Comparison of ENCODE assay signal across 7 mouse cellular contexts in genomic region chr5:114638769-114639644, GRCm38 (mm10). TPM values are rescaled to one million over a fixed set of nuclear protein-coding genes. Genes with fewer than 3 reads are reported as not detected.
A peak's percentile ranks its signal among the peaks of the same experiment; 100 is the strongest.
DNase-seq lines count a peak whose midpoint lies in the region; ATAC-seq lines count a peak whose summit lies in the region.

No protein-coding gene starts in this region.

- peaks cover 54% of the 10 kb centered on the region for H3K27me3 ChIP-seq in embryonic facial prominence, embryonic 10.5 days (replicated peaks; ENCODE audit: low read depth, poor library complexity, severe bottlenecking)
- H3K27me3 ChIP-seq in midbrain, embryonic 12.5 days, result peaks cover 58% of the 10 kb centered on the region

- 0 out of 2 replicates have a peak, but pooled peaks have one; percentile 60 for ATAC-seq in midbrain, embryonic 12.5 days (ENCODE audit: low FRiP score, low read depth)

- no peaks in the 10 kb centered on the region for H3K9me3 ChIP-seq in embryonic facial prominence, embryonic 10.5 days
- no peaks in the 10 kb centered on the region for H3K9me3 ChIP-seq in midbrain, embryonic 12.5 days

- H3K4me3 ChIP-seq in embryonic facial prominence, embryonic 10.5 days, result peak overlapping the region; percentile 35
- H3K4me3 ChIP-seq in midbrain, embryonic 12.5 days, result no peak overlapping the region

- H3K9ac ChIP-seq in midbrain, embryonic 12.5 days (replicated peaks), result 0 out of 2 replicates have a peak overlapping the region, but pooled peaks have one; percentile 28

- intact Hi-C loops in left cerebral cortex, postnatal 4 days (cut with DNase I), result no loop called here

- H3K27ac ChIP-seq in embryonic facial prominence, embryonic 10.5 days (replicated peaks), result no peak overlapping the region
- no peak overlapping the region for H3K27ac ChIP-seq in midbrain, embryonic 12.5 days (replicated peaks)

- peak overlapping the region; percentile 43 for H3K4me2 ChIP-seq in midbrain, embryonic 12.5 days (replicated peaks)

- no peaks in the 10 kb centered on the region for H3K36me3 ChIP-seq in embryonic facial prominence, embryonic 10.5 days (replicated peaks)
- H3K36me3 ChIP-seq in midbrain, embryonic 12.5 days, result no peaks in the 10 kb centered on the region

- H3K4me1 ChIP-seq in embryonic facial prominence, embryonic 10.5 days, result peaks cover 17% of the 10 kb centered on the region
- H3K4me1 ChIP-seq in midbrain, embryonic 12.5 days, result peaks cover 6% of the 10 kb centered on the region

- WGBS in embryonic facial prominence, embryonic 10.5 days, result 14% methylated on average over 22 of the region's 22 CpGs
- WGBS in midbrain, embryonic 12.5 days, result 16% methylated on average over 22 of the region's 22 CpGs

- peak; percentile 76 for DNase-seq in adrenal gland, adult 8-10 months
- peak; percentile 90 for DNase-seq in embryonic facial prominence, embryonic 10.5 days (ENCODE audit: low spot score)
- peak; percentile 98 for DNase-seq in heart, adult 11 months
- DNase-seq in kidney, adult 11 months, result peak; percentile 81
- DNase-seq in left cerebral cortex, postnatal 4 days, result peak; percentile 90
- peak; percentile 83 for DNase-seq in skeletal muscle tissue, adult 2 months (ENCODE audit: low read depth, low spot score)

RNA-seq across cellular contexts. Expression of gene Trpv4, which starts 19.2 kb away (rescaled TPM):
- 1 to 10 TPM; 1.3 to 3.4 (median 2.4) TPM for total RNA-seq in adrenal gland, adult 8-10 months (2022)
- 0.75 and 0.91 TPM in 2 replicates for polyA plus RNA-seq in embryonic facial prominence, embryonic 10.5 days (2016; fragmentation: Nextera tagmentation; extraction: Ambion mirVana)
- total RNA-seq in left cerebral cortex, postnatal 4 days (2021), result 1 to 10 TPM in 1 of 2 experiments, under 1 TPM in 1; 0.64 to 1.1 TPM
- 0.20 and 0.69 TPM in 2 replicates for polyA plus RNA-seq in midbrain, embryonic 12.5 days (2016; fragmentation: Nextera tagmentation; extraction: Ambion mirVana)

RNA-seq across cellular contexts. Expression of gene Gltp, which starts 51.8 kb away (rescaled TPM):
- 10 to 100 TPM; 49.4 to 67.4 (median 55.3) TPM for total RNA-seq in adrenal gland, adult 8-10 months (2022)
- polyA plus RNA-seq in embryonic facial prominence, embryonic 10.5 days (2016; fragmentation: Nextera tagmentation; extraction: Ambion mirVana), result 75.1 and 79.0 TPM in 2 replicates
- total RNA-seq in left cerebral cortex, postnatal 4 days (2021), result 10 to 100 TPM; 15.3 to 16.8 TPM
- 60.6 and 62.0 TPM in 2 replicates for polyA plus RNA-seq in midbrain, embryonic 12.5 days (2016; fragmentation: Nextera tagmentation; extraction: Ambion mirVana)
